Mouse (Mus musculus) ES-Bruce4 (cell line): ENCODE data around the gene Rbfox3. TPM values are rescaled to one million over a fixed set of nuclear protein-coding genes. Genes with fewer than 3 reads are reported as not detected.

ENCODE experiments used
- H3K27ac ChIP-seq: 2 replicates; pipeline ENCODE4 v1.5.1; 2012; ENCODE audit warnings: low read length, inconsistent platforms; ENCODE audit not compliant: insufficient read depth
- H3K27me3 ChIP-seq: 2 replicates; pipeline ENCODE4 v1.6.1; 2012; ENCODE audit warnings: mild to moderate bottlenecking, low read length, inconsistent platforms; ENCODE audit not compliant: control insufficient read depth, poor library complexity, insufficient read depth, severe bottlenecking
- H3K36me3 ChIP-seq: 2 replicates; pipeline ENCODE4 v1.6.1; 2012; ENCODE audit warnings: inconsistent platforms, mild to moderate bottlenecking, low read length, moderate library complexity; ENCODE audit not compliant: control insufficient read depth, poor library complexity, insufficient read depth, severe bottlenecking
- H3K4me1 ChIP-seq: one replicate; pipeline ENCODE4 v1.8.1; 2011; ENCODE audit warnings: low read length; ENCODE audit not compliant: control insufficient read depth, insufficient read depth
- H3K4me3 ChIP-seq: 2 replicates; pipeline ENCODE4 v1.5.1; 2011; ENCODE audit warnings: low read depth, mild to moderate bottlenecking, low read length
- H3K9ac ChIP-seq: 2 replicates; pipeline ENCODE4 v1.6.1; 2012; ENCODE audit warnings: low read depth, mild to moderate bottlenecking, inconsistent platforms; ENCODE audit not compliant: poor library complexity, severe bottlenecking
- H3K9me3 ChIP-seq: replicated peaks from 2 replicates; pipeline ENCODE4 v1.6.1; 2012; ENCODE audit warnings: mild to moderate bottlenecking, low read length, inconsistent platforms; ENCODE audit not compliant: control insufficient read depth, poor library complexity, insufficient read depth, severe bottlenecking
- CTCF ChIP-seq: IDR thresholded peaks from one replicate; pipeline ENCODE4 v1.8.1; 2011; ENCODE audit warnings: low read depth, low read length
- EP300 ChIP-seq: IDR thresholded peaks from 2 replicates; pipeline ENCODE4 v1.6.1; 2011; ENCODE audit warnings: low read depth, low read length; ENCODE audit not compliant: insufficient read depth
- POLR2A ChIP-seq: IDR thresholded peaks from one replicate; pipeline ENCODE4 v1.8.1; 2011; ENCODE audit warnings: low read length; ENCODE audit not compliant: insufficient read depth
- polyA plus RNA-seq: library from polyadenylated mRNA; stranded (reverse); fragments of >200 nt; gene quantifications from 2 replicates; pipeline ENCODE4 v1.2.4, GENCODE M21; 2011; ENCODE audit warnings: low read depth; ENCODE audit not compliant: missing spikeins, insufficient read depth, insufficient read length

Gene Rbfox3
- polyA plus RNA-seq, 1 experiment, result 0.85 TPM

GRCm38 (mm10) chr11:118685397-118685796 lies 226.0 kb downstream of the Rbfox3 start:
- H3K4me3 ChIP-seq, result no peak overlapping the region
- TF ChIP-seq POLR2A (no peak), CTCF (no peak), EP300 (no peak)
- H3K4me1 ChIP-seq, result no peaks in the 10 kb centered on the region
- no peaks in the 10 kb centered on the region for H3K27me3 ChIP-seq
- no peaks in the 10 kb centered on the region for H3K9me3 ChIP-seq
- H3K36me3 ChIP-seq, result no peaks in the 10 kb centered on the region
- no peak overlapping the region for H3K27ac ChIP-seq
- H3K9ac ChIP-seq, result no peak overlapping the region

- no peaks in the 10 kb centered on the region for H3K4me1 ChIP-seq
- no peaks in the 10 kb centered on the region for H3K27me3 ChIP-seq
- no peak overlapping the region for H3K9ac ChIP-seq
- TF ChIP-seq POLR2A (no peak), EP300 (no peak), CTCF (no peak)
- H3K27ac ChIP-seq, result no peak overlapping the region
- no peaks in the 10 kb centered on the region for H3K9me3 ChIP-seq
- no peak overlapping the region for H3K4me3 ChIP-seq
- no peaks in the 10 kb centered on the region for H3K36me3 ChIP-seq
Observed at GRCm38 (mm10) chr11:118684665-118685064, 226.7 kb downstream of the Rbfox3 start.

- Histone ChIP-seq H3K4me3 (no peak overlapping the region), H3K36me3 (no peaks in the 10 kb centered on the region), H3K9ac (no peak overlapping the region), H3K27ac (no peak overlapping the region), H3K27me3 (no peaks in the 10 kb centered on the region), H3K9me3 (no peaks in the 10 kb centered on the region), H3K4me1 (no peaks in the 10 kb centered on the region)
- TF ChIP-seq POLR2A, result no peak
- no peak for TF ChIP-seq EP300
- TF ChIP-seq CTCF, result no peak
Observed at GRCm38 (mm10) chr11:118680699-118681098, 230.7 kb downstream of the Rbfox3 start.

GRCm38 (mm10) chr11:118679736-118680410 lies 231.5 kb downstream of the Rbfox3 start:
- H3K36me3 ChIP-seq, result no peaks in the 10 kb centered on the region
- H3K4me3 ChIP-seq, result no peak overlapping the region
- no peak overlapping the region for H3K9ac ChIP-seq
- TF ChIP-seq POLR2A (no peak), CTCF (no peak), EP300 (no peak)
- H3K27ac ChIP-seq, result no peak overlapping the region
- H3K9me3 ChIP-seq, result no peaks in the 10 kb centered on the region
- no peaks in the 10 kb centered on the region for H3K4me1 ChIP-seq
- H3K27me3 ChIP-seq, result no peaks in the 10 kb centered on the region

GRCm38 (mm10) chr11:118678515-118679104 lies 232.8 kb downstream of the Rbfox3 start:
- H3K9me3 ChIP-seq, result no peaks in the 10 kb centered on the region
- H3K4me1 ChIP-seq, result no peaks in the 10 kb centered on the region
- H3K27ac ChIP-seq, result no peak overlapping the region
- no peaks in the 10 kb centered on the region for H3K27me3 ChIP-seq
- TF ChIP-seq CTCF (no peak), POLR2A (no peak), EP300 (no peak)
- no peak overlapping the region for H3K9ac ChIP-seq
- no peaks in the 10 kb centered on the region for H3K36me3 ChIP-seq
- H3K4me3 ChIP-seq, result no peak overlapping the region

GRCm38 (mm10) chr11:118677277-118677676 lies 234.1 kb downstream of the Rbfox3 start:
- Histone ChIP-seq H3K36me3 (no peaks in the 10 kb centered on the region), H3K9ac (no peak overlapping the region), H3K27me3 (no peaks in the 10 kb centered on the region), H3K9me3 (no peaks in the 10 kb centered on the region), H3K27ac (no peak overlapping the region), H3K4me3 (no peak overlapping the region), H3K4me1 (no peaks in the 10 kb centered on the region)
- TF ChIP-seq POLR2A (no peak), EP300 (no peak), CTCF (no peak)
